Mouse (Mus musculus) mature B cell (primary cell): ENCODE measurements around the gene Trim7.
"Not testable (repeated sequence)": the region's sequence is repeated elsewhere in the genome, so short reads cannot be mapped to it uniquely, and the experiment has no call there.

Experiments used
- in situ Hi-C: fragments of 300-500 bp; cut with MboI; formaldehyde crosslinking; loops from 2 replicates; pipeline ENCODE4 v1.14.3; 2019

The Trim7 gene

GRCm38 (mm10) chr11:48824311-48824830, 1.6 kb upstream of the Trim7 start:
- in situ Hi-C loops: no loop called here

DNA sequence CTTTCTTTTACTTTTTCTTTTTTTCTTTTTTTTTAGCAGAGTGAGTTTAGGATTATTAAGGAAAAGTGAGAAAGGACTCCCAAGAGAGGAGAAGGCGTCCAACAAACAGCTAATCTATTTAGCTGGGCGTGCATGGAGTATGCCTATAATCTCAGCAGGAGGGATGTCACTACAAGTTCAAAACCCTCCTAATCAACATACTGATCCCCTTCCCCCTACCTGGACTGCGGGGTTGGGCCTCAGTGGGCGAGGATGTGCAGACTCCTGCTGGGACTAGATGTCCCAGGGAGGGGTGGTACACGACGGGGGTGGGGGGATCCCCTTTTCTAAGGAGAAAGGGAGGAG, 784 bp downstream of the Trim7 start:
- in situ Hi-C loops: no loop called here

GRCm38 (mm10) chr11:48827926-48828325, 2.0 kb downstream of the Trim7 start:
- in situ Hi-C loops: no loop called here

- in situ Hi-C loops: no loop called here
Measured at GRCm38 (mm10) chr11:48830279-48830678, 4.3 kb downstream of the Trim7 start.

GRCm38 (mm10) chr11:48831273-48831672, 5.3 kb downstream of the Trim7 start:
- in situ Hi-C loops: no loop called here

DNA sequence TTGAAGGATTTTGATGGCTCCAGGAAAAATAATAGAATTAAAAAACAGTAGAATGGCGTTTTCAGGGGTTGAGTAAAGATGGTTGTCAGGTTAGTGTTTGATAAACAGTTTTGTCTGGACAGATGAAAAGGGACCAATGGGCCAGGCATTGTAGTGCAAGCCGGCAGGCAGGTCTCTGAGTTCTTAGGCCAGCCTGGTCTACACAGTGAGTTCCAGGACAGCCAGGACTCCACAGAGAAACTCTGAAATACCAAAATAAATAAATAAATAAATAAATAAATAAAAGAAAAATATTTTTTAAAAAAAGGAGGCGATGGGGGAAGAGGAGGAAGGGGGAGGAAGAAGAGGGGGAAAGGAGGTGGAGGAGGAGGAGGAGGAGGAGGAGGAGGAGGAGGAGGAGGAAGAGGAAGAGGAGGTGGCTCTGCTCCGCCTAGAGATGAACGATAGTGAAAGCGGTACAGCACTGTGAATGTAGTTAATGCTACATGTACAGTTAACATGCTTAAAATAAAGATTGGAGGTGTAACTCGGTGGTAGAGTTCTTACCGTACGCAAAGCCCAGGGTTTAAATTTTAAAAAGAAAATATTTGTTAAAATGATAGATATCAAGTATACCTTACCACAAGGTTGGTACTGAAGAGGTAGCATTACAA, 7.3 kb downstream of the Trim7 start:
- in situ Hi-C loops: no loop called here

- in situ Hi-C loops: no loop called here
Measured at GRCm38 (mm10) chr11:48833731-48834639, 8.0 kb downstream of the Trim7 start.

DNA sequence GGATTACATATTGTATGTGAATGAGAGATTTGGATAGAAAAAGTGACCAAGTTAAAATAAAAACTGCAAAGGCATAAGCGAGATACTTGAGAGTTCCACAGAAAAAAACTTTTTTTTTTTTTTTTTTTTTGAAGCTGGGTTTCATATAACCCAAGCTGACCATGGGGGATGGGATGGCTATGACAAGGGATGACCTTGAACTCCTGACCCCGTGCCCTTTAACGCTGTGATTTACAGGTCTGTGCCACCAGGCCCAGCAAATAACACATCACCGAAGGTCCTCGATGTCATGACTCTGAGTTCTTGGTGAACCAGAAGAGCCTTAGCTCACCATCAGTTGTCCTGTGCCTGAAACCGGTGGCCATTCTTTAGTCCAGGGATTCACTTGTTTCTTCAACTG, 10.0 kb downstream of the Trim7 start:
- in situ Hi-C loops: no loop called here

DNA sequence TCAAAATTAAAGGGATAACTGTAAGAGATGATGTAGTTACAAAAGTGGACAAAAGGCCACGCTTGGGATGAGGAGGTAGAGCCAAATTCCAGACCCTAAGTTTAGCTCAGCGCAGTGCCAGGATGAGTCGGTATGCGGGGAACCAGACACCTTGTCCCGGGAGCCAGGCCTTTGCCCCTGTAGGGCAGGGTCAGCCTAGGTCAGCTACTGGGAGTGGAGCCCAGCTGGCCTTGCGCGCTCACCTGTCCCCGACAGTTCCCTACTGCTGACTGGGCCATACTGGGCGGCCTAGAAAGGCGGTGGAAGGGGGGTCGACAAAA, 11.0 kb downstream of the Trim7 start:
- in situ Hi-C loops: no loop called here

DNA sequence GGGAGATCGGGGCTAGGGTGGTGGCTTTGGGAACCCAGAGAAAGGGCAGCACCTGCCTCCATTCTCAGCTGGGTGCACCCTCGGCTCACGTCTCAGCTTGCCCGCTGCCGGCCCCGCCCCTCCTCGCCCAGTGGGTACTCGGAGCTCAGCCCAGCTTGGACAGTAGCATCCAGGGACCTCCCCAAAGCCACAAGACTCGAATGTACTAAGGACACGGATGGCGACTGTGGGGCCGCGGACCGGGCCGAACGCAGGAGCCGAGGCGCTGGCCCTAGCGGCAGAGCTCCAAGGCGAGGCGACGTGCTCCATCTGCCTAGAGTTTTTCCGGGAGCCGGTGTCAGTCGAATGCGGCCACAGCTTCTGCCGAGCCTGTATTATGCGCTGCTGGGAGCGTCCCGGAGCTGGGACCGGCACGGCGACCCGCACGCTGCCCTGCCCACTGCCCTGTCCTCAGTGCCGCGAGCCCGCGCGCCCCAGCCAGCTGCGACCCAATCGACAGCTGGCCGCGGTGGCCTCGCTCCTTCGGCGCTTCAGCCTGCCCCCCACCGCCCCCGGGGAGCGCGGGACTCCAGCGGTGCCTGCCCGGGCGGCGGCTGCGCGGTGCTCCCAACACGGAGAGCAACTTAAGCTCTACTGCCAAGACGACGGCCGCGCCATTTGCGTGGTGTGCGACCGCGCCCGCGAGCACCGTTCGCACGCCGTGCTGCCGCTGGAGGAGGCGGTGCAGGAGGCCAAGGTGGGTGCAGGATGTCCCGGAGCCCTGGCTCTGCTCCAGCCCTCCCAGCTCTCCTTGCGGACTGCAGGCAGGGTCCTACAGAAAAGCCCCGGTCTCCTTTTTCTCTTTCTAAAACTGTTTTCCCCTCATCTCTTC, 11.6 kb downstream of the Trim7 start:
- in situ Hi-C loops: no loop called here

- in situ Hi-C loops: no loop called here
Measured at GRCm38 (mm10) chr11:48838181-48838797, 12.3 kb downstream of the Trim7 start.

DNA sequence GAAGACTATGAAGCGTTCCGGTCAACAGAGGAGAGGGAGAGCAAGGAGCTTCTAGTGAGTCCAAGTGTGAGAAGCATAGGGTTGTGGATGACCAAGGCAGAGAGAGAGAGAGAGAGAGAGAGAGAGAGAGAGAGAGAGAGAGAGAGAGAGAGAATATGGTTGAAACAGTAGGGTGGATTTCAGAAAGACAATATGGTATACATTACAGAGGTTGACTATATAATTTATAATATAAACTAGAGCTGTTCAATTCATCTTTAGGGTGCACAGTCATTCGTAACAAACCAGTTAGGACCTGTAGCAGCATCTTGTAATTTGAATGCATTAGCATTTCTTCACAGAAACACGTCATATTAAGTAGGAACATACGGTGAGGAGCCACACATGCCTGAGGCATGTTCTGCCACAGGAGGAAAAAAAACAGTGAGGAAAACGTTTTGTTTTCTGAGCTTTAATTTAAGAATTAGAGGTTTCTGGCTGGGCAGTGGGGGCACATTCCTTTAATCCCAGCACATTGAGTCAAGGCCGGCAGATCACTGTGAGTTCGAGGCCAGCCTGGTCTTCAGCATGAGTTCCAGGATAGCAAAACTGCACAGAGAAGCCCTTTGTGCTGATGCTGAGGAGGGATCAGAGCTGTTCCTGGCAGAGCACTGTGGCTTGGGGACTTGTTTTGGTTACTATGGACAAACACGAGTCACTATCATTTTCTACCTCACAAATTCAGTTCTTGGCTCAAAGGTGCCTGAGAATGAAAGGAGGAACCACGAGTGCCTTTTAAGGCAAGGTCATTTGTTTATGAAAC, 13.1 kb downstream of the Trim7 start:
- in situ Hi-C loops: no loop called here

- in situ Hi-C loops: no loop called here
Measured at GRCm38 (mm10) chr11:48840805-48841204, 14.9 kb downstream of the Trim7 start.

- in situ Hi-C loops: no loop called here
Measured at GRCm38 (mm10) chr11:48841213-48841612, 15.3 kb downstream of the Trim7 start.

- in situ Hi-C loops: no loop called here
Measured at GRCm38 (mm10) chr11:48842378-48842792, 16.4 kb downstream of the Trim7 start.

DNA sequence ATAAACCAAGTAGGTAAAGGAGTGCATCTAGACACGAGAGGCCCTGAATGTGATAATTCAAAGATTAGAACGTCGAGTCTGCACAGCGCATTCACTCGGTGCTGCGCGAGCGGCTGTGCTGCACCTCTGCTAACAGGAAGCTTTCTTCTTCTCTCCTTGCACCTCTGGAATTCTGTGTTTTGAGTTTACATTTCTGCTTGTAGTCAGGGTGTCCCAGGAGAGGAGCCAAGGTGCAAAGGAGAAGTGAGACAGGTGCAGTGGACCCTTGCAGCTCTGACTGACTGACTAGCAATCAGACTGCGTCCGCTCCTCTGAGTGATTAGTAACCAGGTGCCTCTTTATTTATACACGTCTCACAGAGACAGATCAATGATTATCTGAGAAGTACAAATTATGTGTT, 17.3 kb downstream of the Trim7 start:
- in situ Hi-C loops: no loop called here

GRCm38 (mm10) chr11:48844309-48844708, 18.4 kb downstream of the Trim7 start:
- in situ Hi-C loops: no loop called here

DNA sequence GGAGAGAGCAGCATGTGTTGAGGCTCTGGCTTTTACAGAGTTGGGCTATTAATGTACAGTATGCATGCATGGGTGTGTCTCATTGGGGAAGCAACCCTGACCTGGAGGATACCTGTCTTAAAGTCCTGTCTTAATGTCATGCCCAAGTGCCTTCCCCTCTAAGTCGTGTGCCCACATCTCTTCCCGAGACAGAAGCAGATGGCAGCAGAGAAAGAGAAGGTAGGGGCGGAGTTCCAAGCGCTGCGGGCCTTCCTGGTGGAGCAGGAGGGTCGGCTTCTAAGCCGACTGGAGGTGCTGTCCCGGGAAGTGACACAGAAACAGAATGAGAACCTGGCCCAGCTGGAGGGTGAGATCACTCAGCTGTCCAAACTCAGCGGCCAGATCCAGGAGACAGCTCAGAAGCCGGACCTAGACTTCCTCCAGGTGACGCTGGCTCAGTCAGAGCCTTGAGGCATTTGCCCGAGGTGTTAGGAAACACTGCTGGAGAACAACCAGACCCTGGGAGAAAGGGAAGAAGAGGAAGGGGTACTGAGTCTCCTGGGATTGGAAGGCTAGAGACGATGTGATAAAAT, 19.4 kb downstream of the Trim7 start:
- in situ Hi-C loops: no loop called here

GRCm38 (mm10) chr11:48846362-48846761, 20.4 kb downstream of the Trim7 start:
- in situ Hi-C loops: not testable (repeated sequence)

GRCm38 (mm10) chr11:48846881-48847280, 20.9 kb downstream of the Trim7 start:
- in situ Hi-C loops: no loop called here

DNA sequence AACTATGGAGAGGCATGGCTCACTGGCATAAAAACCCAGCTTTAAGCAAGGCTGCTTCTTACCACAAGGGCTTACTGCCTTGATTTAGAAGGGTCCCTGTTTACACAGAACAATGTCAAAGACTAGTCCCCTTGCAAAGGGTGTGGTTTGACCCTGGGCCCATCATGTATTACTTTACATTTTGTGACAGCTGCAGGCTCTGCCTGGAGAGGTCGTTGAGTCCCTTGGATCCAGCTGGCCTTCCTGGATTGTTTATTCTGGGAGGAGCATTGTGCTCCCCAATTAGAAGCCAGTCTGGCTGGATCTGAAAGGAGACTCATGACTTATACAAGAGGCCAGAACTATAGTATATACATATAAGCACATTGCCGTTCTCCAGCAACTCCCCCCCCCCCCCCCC, 24.3 kb downstream of the Trim7 start:
- in situ Hi-C loops: loop anchor here (10.0 kb wide), 1 partner anchor 395 kb away; the partner anchor contains the start of gene Mgat1
